Mouse (Mus musculus) thymus, postnatal 0 days (tissue): Measurements from ENCODE around the gene Btbd35f18. TPM values are rescaled to one million over a fixed set of nuclear protein-coding genes. Genes with fewer than 3 reads are reported as not detected.
"Not testable (repeated sequence)": the region's sequence is repeated elsewhere in the genome, so short reads cannot be mapped to it uniquely, and the experiment has no call there.

Experiments
- DNase-seq: peaks from one replicate; pipeline ENCODE4 v3.0.0-alpha.2; 2015; ENCODE audit warnings: low spot score
- polyA plus RNA-seq: library from polyadenylated mRNA; unstranded; fragments of >200 nt; fragmentation: Nextera tagmentation; extraction: Ambion mirVana; gene quantifications from 2 replicates; pipeline ENCODE4 v1.2.1, GENCODE M21; 2015

Btbd35f18 gene
- not detected in 2 replicates for polyA plus RNA-seq

- DNase-seq: not testable (repeated sequence)
Observed at GRCm38 (mm10) chrX:3699933-3700332, at the start of gene Btbd35f18. Gene Btbd35f18 (plus strand): TSS chrX:3700233.

Other genes starting within 250 kb of the Btbd35f18 start
- gene Btbd35f10, start 52.7 kb downstream of the Btbd35f18 start, polyA plus RNA-seq: not detected in 2 replicates